Mouse (Mus musculus) cerebellum, adult 2 months (tissue): Measurements from ENCODE around the gene Mamdc2.

Experiments used
- CTCF ChIP-seq: fragments of 200-500 bp; IDR thresholded peaks from 2 replicates; pipeline ENCODE4 v1.5.1; 2011; ENCODE audit warnings: low read depth, mild to moderate bottlenecking, control low read depth, low read length, moderate library complexity, borderline replicate concordance; ENCODE audit not compliant: insufficient read depth
- POLR2A ChIP-seq: fragments of 200-500 bp; IDR thresholded peaks from 2 replicates; pipeline ENCODE4 v1.6.1; 2011; ENCODE audit warnings: low read length, control low read depth, borderline replicate concordance; ENCODE audit not compliant: insufficient read depth

DNA sequence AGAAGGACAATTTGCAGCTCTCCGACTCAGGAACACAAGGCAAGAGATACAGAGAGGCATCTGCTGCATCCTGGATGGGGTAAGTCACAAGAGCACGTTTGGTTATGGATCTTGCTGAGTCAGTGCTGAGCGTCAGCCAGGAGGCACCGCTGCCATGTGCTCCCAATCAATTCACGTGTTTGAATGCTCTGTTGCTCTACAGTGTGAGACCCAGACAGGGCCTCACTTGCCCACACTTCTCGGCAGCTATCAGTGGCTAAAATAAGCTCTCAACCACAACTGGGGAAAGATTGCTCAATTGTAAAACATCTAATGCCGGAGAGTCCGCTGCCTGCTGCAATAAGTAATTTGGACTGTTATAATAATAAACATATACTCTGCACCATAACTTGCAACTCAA is 41.5 kb upstream of the Mamdc2 start:
- TF ChIP-seq POLR2A = no peak
- no peak for TF ChIP-seq CTCF
